Mouse (Mus musculus) spleen, adult 2 months (tissue): ENCODE data around the gene Morc1.

ENCODE experiments used
- CTCF ChIP-seq: fragments of 200-500 bp; IDR thresholded peaks from 2 replicates; pipeline ENCODE4 v1.5.1; 2011; ENCODE audit warnings: mild to moderate bottlenecking, inconsistent platforms; ENCODE audit not compliant: insufficient read depth, insufficient read length, insufficient replicate concordance; ENCODE audit errors: extremely low read depth
- POLR2A ChIP-seq: fragments of 200-500 bp; IDR thresholded peaks from 2 replicates; pipeline ENCODE4 v1.6.1; 2011; ENCODE audit warnings: low read depth, low read length, inconsistent platforms

DNA sequence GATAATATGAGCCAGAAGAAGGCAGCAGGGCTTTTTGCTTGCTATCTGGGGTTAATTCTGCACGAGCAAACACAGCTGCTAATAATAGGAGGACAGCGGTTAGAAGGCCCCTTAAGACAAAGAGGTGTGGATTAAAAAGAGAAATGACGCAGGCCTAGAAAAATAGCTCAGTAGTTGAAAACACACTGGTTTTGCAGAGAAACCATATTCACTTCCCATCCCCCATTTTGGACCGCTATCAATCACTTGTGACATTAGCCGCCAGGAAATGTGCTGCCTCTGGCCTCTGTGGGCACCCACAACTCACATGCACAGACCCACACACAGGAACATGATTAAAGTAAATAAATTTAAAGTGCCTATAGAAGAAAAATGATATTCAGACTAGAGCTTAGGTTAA, 240.7 kb downstream of the Morc1 start:
- TF ChIP-seq CTCF: no peak
- no peak for TF ChIP-seq POLR2A
